Mouse (Mus musculus) cerebellum, adult 11-12 months (tissue): ENCODE measurements around the gene Tmem120a.
A peak's percentile ranks its signal among the peaks of the same experiment; 100 is the strongest.

ENCODE experiments used
- DNase-seq: peaks from one replicate; pipeline ENCODE4 v3.0.0; 2022

Gene Tmem120a

GRCm38 (mm10) chr5:135731322-135731721 lies 12.9 kb downstream of the Tmem120a start:
- no peak for DNase-seq

GRCm38 (mm10) chr5:135730916-135731315 lies 13.3 kb downstream of the Tmem120a start:
- no peak for DNase-seq

GRCm38 (mm10) chr5:135730278-135730677 lies 14.0 kb downstream of the Tmem120a start:
- peak; percentile 55 for DNase-seq

GRCm38 (mm10) chr5:135729351-135729750 lies 14.9 kb downstream of the Tmem120a start:
- no peak for DNase-seq

- no peak for DNase-seq
Measured at GRCm38 (mm10) chr5:135728361-135728760, 15.9 kb downstream of the Tmem120a start.

GRCm38 (mm10) chr5:135727871-135728270 lies 16.4 kb downstream of the Tmem120a start:
- DNase-seq: no peak

- no peak for DNase-seq
Measured at GRCm38 (mm10) chr5:135726641-135727346, 17.5 kb downstream of the Tmem120a start.

- DNase-seq: no peak
Measured at GRCm38 (mm10) chr5:135725991-135726390, 18.3 kb downstream of the Tmem120a start.

GRCm38 (mm10) chr5:135725391-135725841 lies 18.8 kb downstream of the Tmem120a start:
- DNase-seq: no peak

GRCm38 (mm10) chr5:135724536-135725322 lies 19.5 kb downstream of the Tmem120a start:
- no peak for DNase-seq

- no peak for DNase-seq
Measured at GRCm38 (mm10) chr5:135723165-135723751, 21.0 kb downstream of the Tmem120a start.

GRCm38 (mm10) chr5:135722121-135722520 lies 22.1 kb downstream of the Tmem120a start:
- DNase-seq: no peak

GRCm38 (mm10) chr5:135721076-135721475 lies 23.2 kb downstream of the Tmem120a start:
- DNase-seq: no peak

GRCm38 (mm10) chr5:135720121-135720520 lies 24.1 kb downstream of the Tmem120a start:
- DNase-seq: no peak

GRCm38 (mm10) chr5:135719586-135720120 lies 24.6 kb downstream of the Tmem120a start:
- no peak for DNase-seq

GRCm38 (mm10) chr5:135715624-135716023 lies 28.6 kb downstream of the Tmem120a start:
- no peak for DNase-seq

- DNase-seq: peak; percentile 59
Measured at GRCm38 (mm10) chr5:135713441-135714218, 30.6 kb downstream of the Tmem120a start.

- no peak for DNase-seq
Measured at GRCm38 (mm10) chr5:135712803-135713202, 31.4 kb downstream of the Tmem120a start.

- DNase-seq: no peak
Measured at GRCm38 (mm10) chr5:135711582-135712355, 32.5 kb downstream of the Tmem120a start.

- DNase-seq: no peak
Measured at GRCm38 (mm10) chr5:135710599-135711214, 33.5 kb downstream of the Tmem120a start.

- DNase-seq: no peak
Measured at GRCm38 (mm10) chr5:135709716-135710115, 34.5 kb downstream of the Tmem120a start.
